Mouse (Mus musculus): ENCODE measurements at regions not wholly inside any gene's neighbourhood (a gene's known extent, or its start where the extent isn't known, plus 50 kb on each side); places are given as distances from the start of the nearest gene placed in this dataset.

DNA sequence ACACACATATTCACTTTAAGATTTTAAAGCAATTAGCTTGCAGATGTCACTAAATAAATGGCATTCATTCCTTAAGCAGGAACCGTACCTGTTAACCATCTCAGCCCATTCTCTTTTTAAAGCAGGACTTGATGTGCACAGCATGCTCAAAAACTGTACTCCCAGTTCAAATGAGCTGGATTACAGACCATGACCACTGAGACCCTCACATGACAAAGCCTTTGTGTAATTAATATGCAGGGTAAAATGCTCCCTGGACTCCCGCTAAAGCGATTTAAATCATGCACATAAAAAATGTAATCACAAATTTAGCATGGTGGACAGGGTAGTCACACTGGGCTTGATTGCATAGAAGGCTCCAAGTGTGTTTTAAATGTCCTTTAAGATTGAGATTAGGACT lies 547.2 kb downstream of the Nr4a2 start:
- no peak for DNase-seq (ENCODE audit: low spot score)

- no peak for DNase-seq (ENCODE audit: low spot score)
These were observed 551.0 kb downstream of the Nr4a2 start for GRCm38 (mm10) chr2:56572757-56573156.

DNA sequence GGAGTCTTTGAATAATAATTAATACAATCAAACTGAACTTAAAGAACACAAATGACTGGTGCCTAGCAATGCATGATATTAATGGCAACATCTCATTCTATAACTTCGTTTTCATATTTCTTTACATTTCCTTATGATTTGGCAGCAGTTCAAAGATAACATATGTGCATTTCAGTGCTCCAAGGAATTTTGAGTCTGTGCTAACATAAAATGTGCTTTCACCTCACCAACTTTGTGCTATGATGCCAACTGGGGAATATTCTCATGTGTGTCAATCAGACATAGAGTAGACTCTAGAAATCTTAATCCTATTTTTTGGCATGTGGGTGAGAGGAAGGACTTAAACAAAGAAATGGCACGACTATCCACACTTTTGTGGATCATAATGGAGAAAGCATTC lies 562.5 kb downstream of the Nr4a2 start:
- DNase-seq (ENCODE audit: low spot score): no peak

- no peak for DNase-seq (ENCODE audit: low spot score)
These were observed 571.4 kb downstream of the Nr4a2 start for GRCm38 (mm10) chr2:56552197-56552964.

DNA sequence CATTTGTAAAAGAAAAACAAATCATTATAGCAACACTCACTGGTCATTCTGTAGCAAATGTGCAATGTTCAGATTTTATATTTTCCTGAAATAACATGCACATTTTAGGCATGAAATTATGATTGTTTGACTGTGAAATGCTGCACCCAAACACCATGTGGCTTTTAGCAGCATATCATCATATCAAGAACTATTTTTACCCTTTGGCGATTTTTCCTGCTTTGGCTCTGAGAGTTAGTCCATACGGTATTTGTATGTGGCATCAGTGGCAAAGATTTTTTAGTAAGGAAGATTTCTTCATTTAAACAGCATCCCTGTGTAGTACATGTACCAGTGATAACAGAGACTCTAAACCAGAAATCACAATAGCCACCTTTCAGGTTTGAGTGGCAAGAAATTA lies 573.6 kb downstream of the Nr4a2 start:
- DNase-seq (ENCODE audit: low spot score): no peak

GRCm38 (mm10) chr2:56540714-56541113 lies 583.1 kb downstream of the Nr4a2 start:
- no peak for DNase-seq (ENCODE audit: low spot score)

DNA sequence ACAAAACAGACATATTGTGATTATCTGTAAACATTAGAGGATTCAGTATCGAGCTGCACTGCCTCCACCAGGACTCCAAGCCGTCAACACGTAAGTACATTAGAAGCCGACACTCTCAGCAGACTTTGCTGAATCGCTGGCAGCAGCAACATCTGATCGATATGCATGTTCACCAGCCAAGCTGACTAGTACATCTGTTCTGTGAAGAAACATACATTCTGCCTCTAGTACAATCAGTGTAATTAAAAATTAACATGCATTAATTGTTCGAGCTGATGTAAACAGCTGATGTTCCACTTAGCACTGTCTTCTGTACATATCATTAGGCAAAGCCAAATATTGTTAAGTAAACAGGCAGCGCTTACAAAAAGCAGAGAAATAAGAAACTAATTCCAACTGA lies 584.0 kb downstream of the Nr4a2 start:
- DNase-seq (ENCODE audit: low spot score): peak; percentile 15

DNA sequence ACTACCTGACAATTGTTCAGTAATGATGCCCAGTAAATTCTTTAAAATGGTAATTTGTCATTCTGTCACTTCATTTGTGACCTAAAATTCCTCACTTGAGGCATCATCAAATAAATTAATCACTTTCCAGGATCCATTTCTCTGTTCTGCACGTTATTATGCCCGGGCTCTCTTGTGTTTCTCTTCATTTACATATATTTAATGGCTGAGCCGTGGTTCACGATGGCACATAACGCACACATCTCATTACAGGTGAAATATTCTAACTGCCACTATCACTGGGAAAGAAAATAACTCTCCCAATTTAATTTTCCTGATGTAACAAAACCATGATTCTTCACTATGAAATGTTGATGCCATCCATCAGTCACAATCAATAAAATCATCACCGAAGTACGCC lies 604.4 kb downstream of the Nr4a2 start:
- no peak for DNase-seq (ENCODE audit: low spot score)
